ENCODE assay signal across 17 mouse cellular contexts in the genomic region with DNA sequence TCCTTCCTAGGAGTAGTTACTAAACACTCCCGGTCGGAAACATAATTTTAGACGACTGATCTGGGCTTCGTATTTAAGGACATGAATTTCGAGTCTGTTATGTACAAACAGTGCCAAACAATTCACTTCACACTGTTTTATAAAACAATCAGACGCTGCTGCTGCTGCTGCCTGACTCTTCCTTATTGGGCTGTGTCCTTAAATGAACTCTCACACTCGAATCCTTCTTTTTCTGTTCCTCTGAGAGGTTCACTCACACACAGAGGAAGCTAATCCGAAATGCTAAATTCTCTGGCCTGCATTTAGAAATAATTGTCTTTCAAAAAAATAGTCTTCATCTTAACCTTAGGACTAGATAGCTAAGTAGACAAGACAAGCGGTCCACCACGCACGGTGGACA.
"Had no signal": no experiment of that assay in that cellular context is flagged by ENCODE, and none has a peak within 500 bp of the region (broad histone marks: within the 10 kb centered on the region; RNA-seq: fewer than 3 reads in every experiment).

No protein-coding gene starts in this region.

- H3K27me3 ChIP-seq: lung, embryonic 15.5 days; megakaryocyte, embryonic 14.5 days; midbrain, embryonic 13.5 days; midbrain, embryonic 15.5 days; neural tube, embryonic 12.5 days; stomach, embryonic 15.5 days had no signal

- H3K9me3 ChIP-seq: lung, embryonic 15.5 days; megakaryocyte, embryonic 14.5 days; midbrain, embryonic 13.5 days; midbrain, embryonic 15.5 days; neural tube, embryonic 12.5 days; stomach, embryonic 15.5 days had no signal

- DNase-seq: liver, postnatal 0 days; lung, adult 2 months; lung, postnatal 14 days; lung, postnatal 36 days; right cerebral cortex, postnatal 14 days; thymus, adult 2 months; thymus, postnatal 25 days; thymus, postnatal 4 days had no signal

- H3K27ac ChIP-seq: lung, embryonic 15.5 days; macrophage; midbrain, embryonic 13.5 days; midbrain, embryonic 15.5 days; neural tube, embryonic 12.5 days; stomach, embryonic 15.5 days; stomach, postnatal 0 days had no signal

- ATAC-seq: liver, postnatal 0 days; midbrain, embryonic 13.5 days; midbrain, embryonic 15.5 days had no signal

- H3K9ac ChIP-seq: liver, postnatal 0 days; lung, embryonic 15.5 days; midbrain, embryonic 13.5 days; midbrain, embryonic 15.5 days; neural tube, embryonic 12.5 days; stomach, embryonic 15.5 days had no signal

- H3K4me2 ChIP-seq: lung, embryonic 15.5 days; midbrain, embryonic 11.5 days; midbrain, embryonic 13.5 days; midbrain, embryonic 15.5 days; neural tube, embryonic 12.5 days; stomach, embryonic 15.5 days had no signal

- H3K36me3 ChIP-seq: lung, embryonic 15.5 days; midbrain, embryonic 13.5 days; midbrain, embryonic 15.5 days; neural tube, embryonic 12.5 days; stomach, embryonic 15.5 days had no signal

- H3K4me1 ChIP-seq: lung, embryonic 15.5 days; megakaryocyte, embryonic 14.5 days; midbrain, embryonic 13.5 days; midbrain, embryonic 15.5 days; neural tube, embryonic 12.5 days; stomach, embryonic 15.5 days had no signal

- H3K4me3 ChIP-seq: lung, embryonic 15.5 days; megakaryocyte, embryonic 14.5 days; midbrain, embryonic 13.5 days; midbrain, embryonic 15.5 days; neural tube, embryonic 12.5 days; stomach, embryonic 15.5 days had no signal
